Mouse (Mus musculus) retina, embryonic 14.5 days (tissue): ENCODE data around the gene Hoxb13.

Experiments
- DNase-seq: peaks from one replicate; pipeline ENCODE4 v3.0.0-alpha.2; 2015; ENCODE audit warnings: low spot score

The Hoxb13 gene

DNA sequence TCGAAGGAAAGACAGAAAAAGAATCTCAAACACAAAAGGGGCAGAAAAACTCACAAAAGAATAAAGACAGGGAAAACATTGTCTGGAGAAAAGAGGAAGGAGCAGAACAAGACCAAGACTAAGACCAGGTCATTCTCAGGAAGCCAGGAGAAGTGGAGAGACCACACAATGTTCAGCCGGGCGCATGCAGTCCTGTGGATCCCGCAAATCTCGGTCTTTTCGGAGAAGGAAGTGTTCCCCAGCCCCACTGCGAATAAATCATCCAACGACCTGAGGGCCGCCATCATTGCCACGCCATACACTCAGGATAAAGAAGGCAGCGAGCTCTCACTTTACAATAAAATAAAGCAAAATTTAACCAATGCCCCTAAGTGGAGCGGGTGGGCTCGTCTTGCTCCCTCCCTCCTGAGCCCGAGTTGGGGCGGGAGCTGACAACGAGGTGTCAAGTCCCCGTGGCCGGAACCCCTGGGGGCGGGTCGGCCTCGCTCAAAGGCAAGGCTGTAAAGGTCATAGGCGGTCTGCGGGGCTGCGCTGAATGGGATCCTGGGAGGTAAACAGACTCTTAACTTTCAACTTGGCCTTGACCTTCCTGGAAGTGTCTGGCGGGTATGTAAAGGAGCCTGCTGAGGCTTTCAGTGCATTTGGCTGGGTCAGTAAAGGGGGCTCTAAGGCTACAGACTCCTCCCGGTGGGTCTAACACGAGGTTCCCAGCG, 4.2 kb upstream of the Hoxb13 start:
- DNase-seq, result no peak

DNA sequence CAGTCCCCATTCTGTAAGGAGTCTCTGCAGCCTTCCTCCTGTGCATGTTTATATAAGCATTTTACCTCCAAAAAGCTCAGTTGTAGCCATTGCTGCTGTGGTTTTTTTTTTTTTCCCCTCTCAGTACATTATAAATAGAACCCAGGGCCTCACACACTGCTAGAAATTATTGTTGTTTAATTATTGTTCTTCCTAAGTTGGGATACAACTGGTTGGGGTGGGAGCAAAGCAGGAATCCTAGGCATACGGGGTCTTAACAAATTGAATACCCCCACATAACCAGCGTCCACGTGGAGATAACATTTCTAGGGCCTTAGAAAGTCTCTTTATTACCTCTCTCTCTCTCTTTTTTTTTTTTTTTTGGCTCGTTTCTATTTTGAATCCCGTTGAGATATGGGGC, 3.0 kb upstream of the Hoxb13 start:
- no peak for DNase-seq

DNA sequence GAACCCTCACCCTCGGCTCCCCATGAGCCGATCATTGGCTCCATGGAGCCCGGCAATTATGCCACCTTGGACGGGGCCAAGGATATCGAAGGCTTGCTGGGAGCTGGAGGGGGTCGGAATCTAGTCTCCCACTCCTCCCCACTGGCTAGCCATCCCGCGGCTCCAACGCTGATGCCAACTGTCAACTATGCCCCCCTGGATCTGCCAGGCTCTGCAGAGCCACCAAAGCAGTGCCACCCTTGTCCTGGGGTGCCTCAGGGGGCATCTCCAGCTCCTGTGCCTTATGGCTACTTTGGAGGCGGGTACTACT, 240 bp downstream of the Hoxb13 start:
- DNase-seq, result no peak

DNA sequence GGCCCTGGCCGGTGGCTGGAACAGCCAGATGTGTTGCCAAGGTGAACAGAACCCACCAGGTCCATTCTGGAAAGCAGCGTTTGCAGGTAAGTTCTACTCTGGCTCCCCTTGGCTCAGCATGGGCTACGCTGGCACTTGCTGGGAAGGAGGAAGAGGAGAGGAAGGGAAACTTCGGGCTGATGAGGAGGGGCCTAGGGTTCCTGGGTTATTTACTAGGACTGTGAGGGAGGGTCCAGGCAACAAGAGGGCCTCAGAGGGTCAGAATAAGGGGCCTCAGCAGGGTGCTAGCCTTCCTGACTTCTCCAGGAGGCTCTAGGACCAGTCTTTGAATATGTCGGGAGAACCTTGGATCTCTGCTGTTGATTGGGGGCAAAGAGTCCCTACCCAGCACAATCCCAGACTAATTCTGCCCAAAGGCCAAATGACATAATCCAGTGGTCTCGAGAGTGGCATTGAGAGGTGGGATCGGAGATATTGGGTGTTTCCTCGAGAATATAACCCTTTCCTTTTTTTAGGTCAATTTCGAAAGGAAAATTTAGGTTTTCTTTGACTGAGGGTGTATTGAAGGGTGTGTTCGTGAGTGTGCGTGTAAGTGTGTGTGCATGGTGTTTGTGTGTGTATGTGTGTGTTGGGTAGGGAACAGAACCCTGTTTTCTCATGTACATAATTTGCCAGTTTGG, 985 bp downstream of the Hoxb13 start:
- DNase-seq, result no peak

DNA sequence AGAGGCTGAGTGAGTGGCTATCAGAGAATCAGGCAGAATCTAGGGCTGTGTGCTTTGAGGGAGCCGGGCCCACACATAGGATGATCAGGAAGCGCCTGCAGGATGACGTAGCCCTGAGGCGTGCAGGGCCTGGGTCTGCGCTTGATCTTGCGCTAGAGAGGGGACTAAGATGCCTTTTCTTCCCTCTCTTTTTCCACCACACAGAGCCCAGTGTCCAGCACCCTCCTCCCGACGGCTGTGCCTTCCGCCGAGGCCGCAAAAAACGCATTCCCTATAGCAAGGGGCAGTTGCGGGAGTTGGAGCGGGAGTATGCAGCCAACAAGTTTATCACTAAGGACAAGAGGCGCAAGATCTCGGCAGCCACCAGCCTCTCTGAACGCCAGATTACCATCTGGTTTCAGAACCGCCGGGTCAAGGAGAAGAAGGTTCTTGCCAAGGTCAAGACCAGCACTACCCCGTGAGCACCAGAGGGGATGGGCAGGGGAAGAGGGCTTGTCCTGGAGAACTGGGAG, 1.7 kb downstream of the Hoxb13 start:
- DNase-seq, result no peak

DNA sequence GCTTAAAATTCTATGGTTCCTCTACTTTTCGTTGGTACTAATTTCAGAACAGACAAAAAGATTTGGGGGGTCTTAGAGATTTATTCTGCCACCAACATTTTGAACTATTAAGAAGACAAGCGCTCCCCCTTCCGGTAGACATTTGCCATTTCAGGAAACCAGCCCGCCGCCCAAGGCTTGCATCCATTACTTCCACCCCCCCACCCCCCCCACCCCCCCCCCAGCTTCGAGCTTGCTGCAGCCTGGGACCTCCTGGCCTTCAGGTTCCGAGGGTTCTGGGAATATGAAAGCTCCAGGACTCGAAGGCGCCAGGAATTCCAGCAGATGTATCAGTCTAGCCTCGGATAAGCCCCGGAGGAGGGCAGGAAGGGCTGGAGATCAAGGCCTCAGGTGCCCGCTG, 4.5 kb downstream of the Hoxb13 start:
- peak; percentile 79 for DNase-seq

DNA sequence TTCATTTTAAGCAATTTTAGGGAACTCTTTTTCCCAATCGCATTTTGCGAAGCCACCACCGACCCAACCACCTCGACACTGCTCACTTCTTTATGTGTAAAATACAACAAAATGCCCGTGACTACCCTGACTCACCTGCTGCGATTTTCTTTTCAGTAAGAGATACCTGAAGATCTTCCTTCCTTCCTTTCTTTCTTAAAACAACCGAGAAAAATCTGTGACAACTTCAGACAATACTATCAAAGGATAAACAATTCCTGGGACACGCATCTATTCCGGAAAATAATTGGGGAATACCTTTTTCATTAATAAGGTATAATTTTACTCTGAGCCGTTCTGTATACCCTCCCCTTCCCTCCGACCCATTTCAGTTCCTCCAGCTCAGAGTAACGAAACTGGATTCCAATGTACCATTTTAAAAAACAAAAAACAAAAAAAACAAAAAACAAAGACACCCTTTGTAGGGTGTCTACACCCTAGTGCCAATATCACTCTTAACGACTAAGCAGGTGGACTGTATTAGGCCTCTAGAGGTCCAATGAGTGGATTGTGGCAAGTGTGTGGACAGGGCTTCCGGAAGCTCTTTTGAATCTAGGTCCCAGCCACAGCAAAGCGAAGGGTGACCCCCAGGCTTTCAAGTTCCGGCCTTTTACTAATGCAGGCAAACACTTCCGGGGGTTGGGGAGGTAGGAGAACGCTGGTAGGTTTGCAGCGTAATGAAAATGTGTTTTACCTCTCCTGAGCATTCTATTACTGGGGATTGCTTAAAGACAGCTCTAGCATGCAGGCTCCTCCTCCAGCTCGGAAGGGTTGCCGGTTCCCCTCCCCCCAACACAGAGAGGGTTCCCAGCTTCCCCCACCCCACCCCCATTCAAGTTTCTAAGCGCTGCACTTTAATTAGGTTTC, 5.3 kb downstream of the Hoxb13 start:
- DNase-seq, result no peak

DNA sequence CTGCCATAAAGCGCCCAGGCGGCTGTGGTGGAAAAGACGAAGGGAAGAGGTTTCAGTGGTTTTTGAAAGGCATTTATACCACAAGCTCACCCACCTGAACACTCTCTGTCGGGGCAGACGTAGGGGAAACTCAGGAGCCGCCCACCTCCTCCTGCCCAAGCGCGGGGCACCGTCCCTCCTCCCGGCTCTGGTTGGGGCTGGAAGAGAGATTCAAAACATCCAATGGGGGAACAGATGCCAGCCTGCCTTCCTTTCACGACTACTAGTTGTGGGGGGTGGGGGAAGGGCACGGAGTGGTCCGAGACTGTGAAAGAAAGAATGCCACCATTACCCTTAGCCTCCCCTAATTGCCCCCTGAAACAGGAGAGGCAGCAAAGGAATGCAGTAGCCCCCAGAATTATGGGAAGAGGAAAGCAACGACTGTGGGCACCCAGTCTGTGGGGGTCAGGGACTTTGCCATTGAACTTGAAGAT, 6.1 kb downstream of the Hoxb13 start:
- no peak for DNase-seq

DNA sequence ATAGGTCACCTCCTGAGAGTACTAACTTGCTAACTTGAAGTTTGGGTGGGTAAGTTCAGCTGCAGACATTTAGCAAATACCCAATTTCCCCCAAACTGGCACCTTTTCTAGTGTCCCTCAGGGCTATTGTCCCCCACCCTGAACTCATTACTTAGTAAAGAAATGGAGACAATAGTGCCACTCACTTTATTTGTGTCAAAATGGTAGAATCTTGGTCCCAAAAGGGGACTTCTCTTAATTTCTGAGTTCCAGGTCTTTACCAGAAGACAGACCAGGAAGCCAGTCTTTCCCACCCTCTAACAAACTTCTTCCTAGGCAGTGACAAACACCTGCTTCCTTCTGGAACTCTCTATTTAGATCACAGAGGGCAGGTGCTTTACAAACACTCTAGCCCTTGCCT, 7.6 kb downstream of the Hoxb13 start:
- DNase-seq, result no peak

DNA sequence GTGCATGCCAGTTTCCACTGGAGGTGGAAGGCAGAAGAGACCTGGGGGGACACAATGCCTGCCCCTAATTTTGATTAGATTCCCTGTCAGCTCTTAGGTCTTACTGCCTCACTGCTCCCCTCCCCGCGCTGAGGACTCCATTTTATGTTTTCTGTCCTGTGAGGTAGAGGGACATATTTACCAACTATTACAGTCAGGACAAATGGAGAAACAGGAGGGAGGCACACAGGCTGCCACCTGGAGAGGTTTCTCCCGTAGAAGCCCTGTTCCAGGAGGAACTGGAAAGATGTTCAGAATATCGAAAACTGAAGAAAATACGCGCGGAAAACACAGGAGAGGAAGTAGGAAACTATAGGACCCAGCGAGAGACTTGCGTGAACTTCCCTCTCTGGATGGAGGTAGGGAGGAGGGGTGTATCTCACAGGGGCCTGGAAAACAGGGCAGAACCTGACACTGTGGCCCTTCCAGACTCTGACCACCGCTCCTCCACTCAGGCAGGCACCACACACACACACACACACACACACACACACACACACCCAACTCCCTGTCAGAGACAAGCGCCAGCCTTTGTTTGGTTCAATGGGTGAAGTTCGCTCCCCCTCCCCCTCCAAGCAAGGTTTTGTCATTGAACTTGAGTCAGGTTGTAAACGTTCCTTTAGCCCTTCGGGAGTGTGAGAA, 8.4 kb downstream of the Hoxb13 start:
- no peak for DNase-seq

DNA sequence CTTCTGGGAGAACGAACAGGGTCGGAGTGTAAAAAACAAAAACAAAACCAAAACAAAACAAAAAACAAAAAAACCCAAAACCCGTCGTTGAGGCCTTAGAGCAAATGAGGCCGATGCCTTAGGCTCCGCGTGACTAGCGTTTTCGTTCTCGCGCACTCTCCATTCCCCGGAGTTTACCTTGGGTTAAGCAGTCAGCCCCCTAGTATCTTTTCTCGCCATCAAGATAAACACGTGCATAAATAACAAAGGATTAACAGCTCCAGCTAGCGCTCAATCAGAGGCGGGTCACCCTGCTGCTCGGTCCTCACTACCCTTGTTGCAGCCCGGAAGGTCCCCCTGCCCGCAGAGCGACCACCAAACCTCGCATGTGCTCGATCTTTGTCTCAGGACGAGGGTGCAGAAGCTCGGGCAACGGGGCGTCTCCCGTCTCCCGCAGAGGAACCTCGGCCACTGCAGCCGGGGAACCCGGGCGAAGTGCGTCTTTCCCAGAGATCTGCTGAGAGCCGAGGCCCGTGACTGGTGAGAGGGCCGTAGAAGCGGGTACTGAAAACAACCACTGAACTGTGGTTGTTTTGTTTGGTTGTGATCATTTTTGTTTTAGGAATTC, 9.2 kb downstream of the Hoxb13 start:
- DNase-seq, result no peak

DNA sequence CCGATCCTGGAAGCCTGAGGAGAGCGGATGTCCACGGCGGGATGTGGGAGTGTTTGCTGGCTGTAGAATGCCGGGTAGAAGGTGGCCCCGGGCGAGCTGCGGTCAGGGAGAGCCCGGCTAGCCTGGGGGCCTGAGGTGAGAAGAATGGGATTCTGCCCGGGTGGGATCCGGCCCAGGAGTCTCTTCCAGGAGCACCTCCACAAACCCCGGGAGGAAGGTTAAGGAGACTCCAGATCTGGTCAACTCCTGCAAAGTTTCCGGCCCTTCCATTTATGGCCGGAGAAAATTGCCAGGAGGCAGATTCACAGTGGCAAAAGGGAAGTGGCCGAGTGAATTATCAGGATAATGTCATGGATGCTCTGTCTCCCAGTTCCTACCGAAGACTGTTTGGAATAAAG, 9.7 kb downstream of the Hoxb13 start:
- no peak for DNase-seq

DNA sequence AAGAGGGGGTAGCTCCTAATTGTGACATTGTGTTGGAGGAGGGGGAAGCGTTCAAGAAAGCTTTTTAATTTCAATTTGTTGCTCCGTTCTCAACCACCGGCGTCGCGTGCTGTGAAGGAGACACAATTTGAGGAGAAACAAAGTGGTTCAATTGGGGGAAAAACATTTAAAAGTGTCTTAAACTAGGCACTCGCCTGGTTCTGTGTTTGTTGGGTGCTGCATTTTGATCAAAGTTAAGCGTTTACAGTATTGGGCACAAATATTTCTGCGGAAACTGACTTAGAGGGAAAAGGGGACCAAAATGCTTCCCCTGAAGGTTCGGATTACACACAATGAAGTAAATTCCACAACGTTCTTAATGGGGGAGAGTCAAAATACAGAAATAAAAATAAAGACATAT, 10.2 kb downstream of the Hoxb13 start:
- no peak for DNase-seq

DNA sequence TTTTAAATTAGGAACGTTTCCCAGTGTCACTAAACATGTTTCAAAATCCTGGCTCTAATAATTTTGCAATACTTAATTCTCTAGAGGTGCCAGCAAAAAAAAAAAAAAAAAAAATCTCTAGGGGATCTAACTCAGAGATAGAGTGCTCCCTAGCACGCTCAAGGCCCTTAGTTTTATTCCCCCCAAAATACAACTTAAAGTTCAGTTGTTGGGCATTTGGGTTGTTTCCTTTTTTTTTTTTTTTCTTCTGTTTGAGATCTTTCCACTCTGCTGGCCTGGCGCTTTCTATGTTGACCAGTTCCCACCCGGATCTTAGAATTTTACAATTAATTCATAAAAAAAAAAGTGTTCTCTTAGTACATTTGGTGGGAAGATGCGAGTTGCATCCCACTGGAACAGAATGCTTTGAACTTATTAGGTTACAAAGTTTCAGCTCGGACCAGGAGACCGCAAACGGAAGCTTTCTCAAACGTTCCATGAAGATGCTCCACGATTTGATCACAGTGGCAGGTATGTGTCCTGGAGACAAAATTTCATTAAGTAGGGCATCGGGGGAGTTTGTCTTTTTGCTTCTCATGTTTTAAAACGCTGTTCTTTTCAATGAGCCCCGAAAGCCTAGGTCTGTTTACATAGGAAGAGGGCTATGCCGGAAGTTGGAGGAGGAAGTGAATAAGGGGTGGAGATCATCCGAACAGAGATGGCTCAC, 11.5 kb downstream of the Hoxb13 start:
- DNase-seq, result no peak

DNA sequence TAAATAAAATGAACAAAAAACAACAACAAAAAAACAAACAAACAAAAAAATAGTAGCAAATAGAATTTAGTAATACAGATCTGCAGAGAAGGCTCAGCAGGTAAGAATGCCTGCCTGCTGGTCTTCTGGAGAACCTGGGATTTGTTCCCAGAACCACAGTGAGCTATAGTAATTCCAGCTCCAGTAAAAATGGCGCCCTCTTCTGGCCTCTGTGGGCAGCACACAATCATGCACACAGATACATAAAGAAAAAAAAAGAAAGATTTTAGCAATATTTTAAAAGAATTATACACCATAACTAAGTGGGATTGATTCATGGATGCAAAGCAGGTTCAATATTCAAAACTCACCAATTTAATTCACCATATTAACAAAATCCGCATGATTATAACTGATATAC, 29.7 kb downstream of the Hoxb13 start:
- DNase-seq, result no peak

DNA sequence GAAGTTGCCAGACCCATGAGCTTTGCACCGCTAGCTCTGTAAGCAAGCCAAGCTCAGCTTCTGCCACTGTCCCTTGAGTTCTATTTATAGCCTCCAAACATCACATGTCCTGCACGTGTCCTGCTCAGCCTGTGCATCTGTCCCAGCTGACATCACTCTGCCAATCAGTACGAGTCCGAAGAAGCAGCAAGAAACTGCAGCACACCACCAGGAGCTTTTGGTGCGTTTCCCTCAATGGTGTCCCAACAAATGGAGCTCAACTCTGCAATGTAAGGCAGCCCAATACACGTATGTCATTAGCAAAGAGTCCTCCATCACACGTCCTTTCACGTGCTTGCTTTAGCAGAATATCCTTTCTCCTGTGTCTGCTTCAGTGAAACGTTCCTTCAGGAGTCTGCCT, 33.6 kb downstream of the Hoxb13 start:
- DNase-seq, result no peak

DNA sequence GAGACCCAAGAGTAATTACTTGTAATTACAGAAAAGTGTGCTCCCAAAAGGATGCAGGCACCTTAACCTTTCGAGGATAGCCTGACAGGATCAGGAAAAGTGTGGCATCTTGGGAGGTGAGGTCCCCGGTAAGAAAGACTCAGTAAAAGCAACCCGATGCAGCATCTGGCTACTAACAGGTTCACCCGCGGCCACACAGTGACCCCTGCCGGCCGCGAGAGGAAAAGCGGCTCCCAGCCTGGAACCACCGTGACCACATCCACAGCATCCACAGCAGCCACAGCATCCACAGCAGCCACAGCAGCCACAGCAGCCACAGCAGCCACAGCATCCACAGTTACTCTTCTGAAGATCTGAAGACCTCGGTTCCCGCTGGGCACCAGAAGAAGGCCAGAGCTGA, 40.8 kb downstream of the Hoxb13 start:
- DNase-seq, result peak; percentile 77

DNA sequence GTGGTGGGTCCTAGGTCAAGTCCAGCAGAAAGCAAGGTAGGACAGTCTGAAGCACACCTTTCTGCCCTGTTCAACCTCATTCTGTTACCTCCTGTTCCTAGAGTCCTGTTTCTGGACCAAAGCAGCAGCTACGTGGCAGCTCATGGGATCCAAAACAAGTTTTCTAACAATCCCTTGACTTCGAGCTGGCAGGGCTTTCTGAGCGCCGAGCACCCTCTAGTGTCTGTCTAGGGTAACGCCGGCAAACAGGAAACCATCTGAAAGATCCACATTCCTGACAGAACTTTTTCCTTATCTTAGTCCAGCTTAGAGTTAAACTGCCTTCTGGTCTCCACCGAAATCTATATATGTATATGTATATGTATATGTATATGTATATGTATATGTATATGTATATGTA, 46.1 kb downstream of the Hoxb13 start:
- DNase-seq, result peak; percentile 79
